Mouse (Mus musculus) heart, adult 2 months (tissue): ENCODE data around the gene Cdc73. TPM values are rescaled to one million over a fixed set of nuclear protein-coding genes. Genes with fewer than 3 reads are reported as not detected.
A peak's percentile ranks its signal among the peaks of the same experiment; 100 is the strongest.
"Not testable (repeated sequence)": the region's sequence is repeated elsewhere in the genome, so short reads cannot be mapped to it uniquely, and the experiment has no call there.

Experiments
- DNase-seq, 2 experiments: peaks; one replicate each; pipeline ENCODE4 v3.0.0; 2021
- H3K27ac ChIP-seq: fragments of 200-600 bp; 2 replicates; pipeline ENCODE4 v1.8.1; 2022
- H3K27me3 ChIP-seq: fragments of 200-500 bp; 2 replicates; pipeline ENCODE4 v1.6.1; 2012; ENCODE audit warnings: mild to moderate bottlenecking, low read length, inconsistent platforms, mixed read lengths; ENCODE audit not compliant: control insufficient read depth, insufficient read depth
- H3K36me3 ChIP-seq: fragments of 200-500 bp; 2 replicates; pipeline ENCODE4 v1.6.1; 2012; ENCODE audit warnings: low read length, inconsistent platforms; ENCODE audit not compliant: control insufficient read depth, insufficient read depth
- H3K4me1 ChIP-seq: fragments of 200-500 bp; 2 replicates; pipeline ENCODE4 v1.6.1; 2011; ENCODE audit warnings: low read length; ENCODE audit not compliant: control insufficient read depth, insufficient read depth
- H3K4me3 ChIP-seq: fragments of 200-600 bp; 2 replicates; pipeline ENCODE4 v1.8.1; 2022
- H3K79me2 ChIP-seq: fragments of 200-500 bp; replicated peaks from 2 replicates; pipeline ENCODE4 v1.6.1; 2012; ENCODE audit warnings: mild to moderate bottlenecking, inconsistent platforms, low read length, moderate library complexity, mixed read lengths; ENCODE audit not compliant: control insufficient read depth, insufficient read depth
- H3K9ac ChIP-seq: fragments of 200-500 bp; 2 replicates; pipeline ENCODE4 v1.6.1; 2012; ENCODE audit warnings: low read depth, mild to moderate bottlenecking, control low read depth, inconsistent platforms, low read length, mixed read lengths
- CTCF ChIP-seq: fragments of 200-600 bp; IDR thresholded peaks from 2 replicates; pipeline ENCODE4 v1.8.1; 2022; ENCODE audit warnings: antibody characterized with exemption, mild to moderate bottlenecking, moderate library complexity
- EP300 ChIP-seq: fragments of 200-500 bp; IDR thresholded peaks from 2 replicates; pipeline ENCODE4 v1.6.1; 2011; ENCODE audit warnings: low read depth, low read length, control low read depth; ENCODE audit not compliant: insufficient read depth
- POLR2A ChIP-seq: fragments of 200-500 bp; IDR thresholded peaks from 2 replicates; pipeline ENCODE4 v1.6.1; 2011; ENCODE audit warnings: mild to moderate bottlenecking, low read depth, low read length, control low read depth; ENCODE audit not compliant: insufficient read depth
- WGBS: fragments of 180-500 bp; shearing (Covaris S2); methylation state at CpG from one replicate; pipeline ENCODE4 v1.1.7; 2018; 5-methylcytosine and 5-hydroxymethylcytosine counted together
- intact Hi-C: fragments of 180-260 bp; cut with DNase I; formaldehyde crosslinking; loops from one replicate; pipeline ENCODE4 v1.15.1; 2025
- polyA plus RNA-seq: library from polyadenylated mRNA; depleted of rRNA; stranded (reverse); fragments of >200 nt; gene quantifications from 2 replicates; pipeline ENCODE4 v1.2.3, GENCODE M21; 2012
- total RNA-seq, 2 experiments: library from RNA; stranded (reverse); gene quantifications; 2 replicates each; pipeline ENCODE4 v1.2.3; 2021

Gene Cdc73
- total and polyA plus RNA-seq, 3 experiments: 2.8 to 57.9 (median 49.2) TPM

- Histone ChIP-seq H3K27ac (peak overlapping the region; percentile 57), H3K79me2 (no peaks in the 10 kb centered on the region; the same call in 1 of the 2 replicates), H3K9ac (peak overlapping the region; percentile 97), H3K4me1 (peaks cover 2% of the 10 kb centered on the region), H3K36me3 (no peaks in the 10 kb centered on the region; the same call in 1 of the 2 replicates), H3K27me3 (no peaks in the 10 kb centered on the region), H3K4me3 (peak overlapping the region; percentile 68)
- TF ChIP-seq CTCF: no peak
- no peak for TF ChIP-seq EP300
- TF ChIP-seq POLR2A: no peak
- DNase-seq: no peak
- WGBS: 19% methylated on average over 11 of the region's 11 CpGs
- intact Hi-C loops: loop anchor here (1.0 kb wide), 1 partner anchor 37 kb away; the partner anchor contains the start of gene Cdc73
Measured at GRCm38 (mm10) chr1:143738811-143739210, 36.1 kb upstream of the Cdc73 start.

- Histone ChIP-seq H3K27me3 (no peaks in the 10 kb centered on the region), H3K4me1 (peaks cover 2% of the 10 kb centered on the region; the same call in 1 of the 2 replicates), H3K27ac (no peak overlapping the region), H3K79me2 (no peaks in the 10 kb centered on the region), H3K9ac (no peak overlapping the region), H3K4me3 (no peak overlapping the region), H3K36me3 (no peaks in the 10 kb centered on the region)
- DNase-seq: no peak
- intact Hi-C loops: no loop called here
- TF ChIP-seq POLR2A (no peak), EP300 (no peak), CTCF (no peak)
- WGBS: 78% methylated on average over 5 of the region's 5 CpGs
Measured at GRCm38 (mm10) chr1:143733914-143734410, 31.3 kb upstream of the Cdc73 start.

GRCm38 (mm10) chr1:143731691-143732090 lies 29.0 kb upstream of the Cdc73 start:
- WGBS: 68% methylated on average over 4 of the region's 4 CpGs
- intact Hi-C loops: no loop called here
- DNase-seq: no peak

DNA sequence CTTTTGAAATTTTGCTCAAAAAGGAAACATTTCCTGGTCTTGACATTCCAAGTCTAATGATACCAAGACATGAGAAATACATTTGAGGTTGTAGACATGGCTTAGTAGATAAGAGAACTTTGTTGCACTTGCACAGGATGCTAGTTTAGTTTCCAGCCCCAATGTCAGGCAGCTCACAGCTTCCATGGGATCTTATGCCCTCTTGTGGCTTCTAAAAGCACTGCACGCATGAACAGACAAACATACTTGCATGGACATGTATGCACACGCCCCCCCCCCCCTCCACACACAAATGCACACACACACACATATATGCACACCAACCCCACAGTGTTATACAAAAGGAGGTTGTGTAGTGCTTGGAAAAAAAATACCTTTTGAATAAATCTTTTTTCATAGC lies 28.2 kb upstream of the Cdc73 start:
- H3K4me1 ChIP-seq: no peaks in the 10 kb centered on the region
- H3K79me2 ChIP-seq: no peaks in the 10 kb centered on the region
- no peak overlapping the region for H3K27ac ChIP-seq
- no peaks in the 10 kb centered on the region for H3K36me3 ChIP-seq
- no peak for TF ChIP-seq EP300
- TF ChIP-seq CTCF: peak; percentile 50
- no peak overlapping the region for H3K4me3 ChIP-seq
- 67% methylated on average over 2 of the region's 2 CpGs for WGBS
- intact Hi-C loops: no loop called here
- H3K27me3 ChIP-seq: no peaks in the 10 kb centered on the region
- no peak for DNase-seq
- no peak overlapping the region for H3K9ac ChIP-seq

More at GRCm38 (mm10) chr1:143731691-143732090, 29.0 kb upstream of the Cdc73 start:
- Histone ChIP-seq H3K27me3 (no peaks in the 10 kb centered on the region), H3K4me3 (no peak overlapping the region), H3K9ac (no peak overlapping the region), H3K36me3 (no peaks in the 10 kb centered on the region), H3K79me2 (no peaks in the 10 kb centered on the region), H3K4me1 (no peaks in the 10 kb centered on the region), H3K27ac (no peak overlapping the region)
- TF ChIP-seq POLR2A (no peak), CTCF (no peak), EP300 (no peak)

DNA sequence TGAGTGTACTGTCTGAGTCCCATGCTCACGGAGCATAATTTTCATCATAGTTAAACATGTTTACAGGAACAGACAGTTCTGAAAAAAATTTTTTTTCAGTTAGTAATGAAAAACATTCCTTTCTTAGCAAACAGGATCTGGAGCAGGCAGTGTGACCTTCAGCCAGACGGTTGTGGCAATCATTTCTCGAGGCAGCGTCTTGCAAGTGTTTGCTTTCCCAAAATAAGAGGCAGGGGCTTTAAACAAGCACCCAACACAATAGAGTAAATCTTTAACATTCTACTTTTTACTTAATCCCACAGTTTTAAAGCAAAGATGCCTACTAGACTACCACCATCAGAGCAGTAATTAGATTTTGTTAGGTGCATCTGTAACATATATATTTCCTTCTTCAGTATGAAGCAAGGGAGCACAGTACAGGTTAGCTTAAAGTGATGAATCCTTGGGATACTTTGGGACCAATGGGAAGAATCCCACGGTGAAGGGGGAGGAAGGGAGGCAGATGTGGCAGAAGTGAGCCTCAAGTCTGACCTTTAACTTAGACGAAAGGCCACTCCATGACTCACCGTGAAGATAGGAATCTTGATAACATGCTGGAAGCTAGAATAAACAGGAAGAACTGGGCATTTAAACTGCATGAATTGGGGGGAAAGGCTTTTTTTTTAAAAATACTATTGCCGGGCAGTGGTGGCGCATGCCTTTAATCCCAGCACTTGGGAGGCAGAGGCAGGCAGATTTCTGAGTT lies 25.2 kb upstream of the Cdc73 start:
- TF ChIP-seq POLR2A (no peak), CTCF (no peak), EP300 (no peak)
- intact Hi-C loops: no loop called here
- 49% methylated on average over 9 of the region's 9 CpGs for WGBS

GRCm38 (mm10) chr1:143724456-143725064 lies 21.9 kb upstream of the Cdc73 start:
- Histone ChIP-seq H3K79me2 (no peaks in the 10 kb centered on the region), H3K27ac (no peak overlapping the region), H3K4me1 (no peaks in the 10 kb centered on the region), H3K4me3 (no peak overlapping the region), H3K9ac (no peak overlapping the region), H3K36me3 (no peaks in the 10 kb centered on the region), H3K27me3 (no peaks in the 10 kb centered on the region)
- DNase-seq: no peak
- TF ChIP-seq POLR2A (no peak), CTCF (no peak), EP300 (no peak)
- intact Hi-C loops: no loop called here
- 67% methylated on average over 5 of the region's 5 CpGs for WGBS

More for the DNA sequence above, 25.2 kb upstream of the Cdc73 start:
- Histone ChIP-seq H3K36me3 (no peaks in the 10 kb centered on the region), H3K9ac (no peak overlapping the region), H3K27me3 (no peaks in the 10 kb centered on the region), H3K79me2 (no peaks in the 10 kb centered on the region), H3K4me3 (no peak overlapping the region), H3K4me1 (no peaks in the 10 kb centered on the region), H3K27ac (no peak overlapping the region)
- DNase-seq: no peak

- H3K4me1 ChIP-seq, H3K36me3 ChIP-seq, H3K27me3 ChIP-seq, DNase-seq, H3K9ac ChIP-seq, H3K4me3 ChIP-seq, H3K27ac ChIP-seq, intact Hi-C loops, H3K79me2 ChIP-seq: not testable (repeated sequence)
- WGBS: no CpG with 5 or more reads among the region's 2 CpGs
Measured at GRCm38 (mm10) chr1:143716038-143716437, 13.3 kb upstream of the Cdc73 start, which contains the start of gene Glrx2. Glrx2 (plus strand) TSS chr1:143716338.
